Comparison of ENCODE assay signal across 8 mouse cellular contexts in the genomic region with DNA sequence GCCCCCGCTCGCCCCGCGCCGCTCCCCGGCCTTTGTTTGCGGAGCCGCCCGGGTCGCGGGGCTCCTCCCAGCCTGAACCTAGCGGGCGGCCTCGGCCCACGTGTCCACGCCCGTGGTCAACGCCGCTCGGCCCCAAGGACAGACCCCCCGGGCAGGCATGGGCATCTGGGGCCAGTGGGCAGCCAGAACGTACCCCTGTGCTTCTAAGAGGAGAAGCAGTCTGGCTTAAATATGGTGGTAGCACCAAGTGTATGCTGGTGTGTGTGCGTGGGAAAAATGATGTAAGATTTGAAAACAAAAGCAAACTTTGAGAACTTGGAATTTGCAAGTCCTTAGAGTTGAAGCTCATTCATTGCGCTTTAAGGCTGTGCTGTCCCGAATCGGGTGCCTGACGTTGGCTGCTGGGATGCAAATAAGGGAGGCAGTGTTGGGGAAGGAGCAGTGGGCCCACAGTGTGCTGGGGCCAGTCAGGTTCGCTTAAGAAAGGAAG. TPM values are rescaled to one million over a fixed set of nuclear protein-coding genes. Genes with fewer than 3 reads are reported as not detected.
DNase-seq lines count a peak whose midpoint lies in the region; ATAC-seq and TF ChIP-seq lines count a peak whose summit lies in the region.

No protein-coding gene starts in this region.

- H3K4me1 ChIP-seq in hindbrain, embryonic 10.5 days (replicated peaks), result peaks cover 46% of the 10 kb centered on the region
- peaks cover 31 to 44% of the 10 kb centered on the region in 2 experiments for H3K4me1 ChIP-seq in liver, embryonic 14.5 days (replicated peaks; ENCODE audit: control insufficient read depth in 2 of 2, insufficient read depth in 2 of 2, low read length in 1 of 2)
- H3K4me1 ChIP-seq in neural tube, embryonic 15.5 days, result peaks cover 33% of the 10 kb centered on the region

- H3K4me3 ChIP-seq in hindbrain, embryonic 10.5 days, result peak overlapping the region; percentile 96
- H3K4me3 ChIP-seq in liver, embryonic 14.5 days (ENCODE audit: insufficient read depth in 1 of 2, low read depth in 2 of 2, low read length in 2 of 2), result peak overlapping the region; percentile 72 to 89
- peak overlapping the region; percentile 98 for H3K4me3 ChIP-seq in neural tube, embryonic 15.5 days (replicated peaks)

- peak overlapping the region; percentile 76 for H3K4me2 ChIP-seq in liver, embryonic 14.5 days (ENCODE audit: low read depth)
- H3K4me2 ChIP-seq in neural tube, embryonic 15.5 days, result peak overlapping the region; percentile 71

- TF ChIP-seq EP300 in liver, embryonic 14.5 days (IDR thresholded peaks at IDR 0.05; ENCODE audit: low read depth), result no peak

- DNase-seq in embryo, embryonic 10 days (ENCODE audit: low spot score), result peak; percentile 59
- DNase-seq in embryo, embryonic 9.5 days (ENCODE audit: extremely low spot score), result no peak
- DNase-seq in 3T3-L1 (ENCODE audit: low read depth, low spot score) (peak; percentile 64), adipocyte (ENCODE audit: low spot score) (peak; percentile 45)
- no peak for DNase-seq in hindbrain, embryonic 10.5 days (ENCODE audit: low spot score)
- no peak for DNase-seq in liver, embryonic 14.5 days (ENCODE audit: low read depth in 3 of 3, low spot score in 3 of 3)
- DNase-seq in c-Kit-positive CD71-positive TER-119-positive erythroid progenitor cells, embryonic 14.5 days (ENCODE audit: low spot score), result no peak

- H3K27ac ChIP-seq in hindbrain, embryonic 10.5 days, result peak overlapping the region; percentile 97
- no peak overlapping the region for H3K27ac ChIP-seq in liver, embryonic 14.5 days
- H3K27ac ChIP-seq in neural tube, embryonic 15.5 days (replicated peaks), result peak overlapping the region; percentile 84

- H3K9me3 ChIP-seq in hindbrain, embryonic 10.5 days, result peaks cover 4% of the 10 kb centered on the region; the same call in 1 of the 2 replicates
- H3K9me3 ChIP-seq in liver, embryonic 14.5 days (ENCODE audit: control insufficient read depth, low read length), result no peaks in the 10 kb centered on the region
- H3K9me3 ChIP-seq in neural tube, embryonic 15.5 days (replicated peaks), result no peaks in the 10 kb centered on the region

- H3K9ac ChIP-seq in liver, embryonic 14.5 days (replicated peaks), result peak overlapping the region; percentile 74
- H3K9ac ChIP-seq in neural tube, embryonic 15.5 days (replicated peaks), result peak overlapping the region; percentile 91

- ATAC-seq in liver, embryonic 14.5 days (ENCODE audit: insufficient read depth), result peak; percentile 38
- ATAC-seq in neural tube, embryonic 15.5 days (ENCODE audit: low FRiP score), result peak; percentile 18; the same call in 1 of the 2 replicates

- H3K27me3 ChIP-seq in hindbrain, embryonic 10.5 days (ENCODE audit: insufficient read depth, poor library complexity, severe bottlenecking), result no peaks in the 10 kb centered on the region
- no peaks in the 10 kb centered on the region for H3K27me3 ChIP-seq in liver, embryonic 14.5 days (ENCODE audit: control insufficient read depth, insufficient read depth, low read length)
- H3K27me3 ChIP-seq in neural tube, embryonic 15.5 days (replicated peaks), result no peaks in the 10 kb centered on the region

- peaks cover 12% of the 10 kb centered on the region for H3K36me3 ChIP-seq in hindbrain, embryonic 10.5 days
- H3K36me3 ChIP-seq in liver, embryonic 14.5 days (replicated peaks; ENCODE audit: control insufficient read depth, insufficient read depth, low read depth), result no peaks in the 10 kb centered on the region
- 0 out of 2 replicates have a peak, but pooled peaks cover 3% of the 10 kb centered on the region for H3K36me3 ChIP-seq in neural tube, embryonic 15.5 days

- WGBS in hindbrain, embryonic 10.5 days, result under 1% methylated on average over 28 of the region's 28 CpGs
- WGBS in liver, embryonic 14.5 days (ENCODE audit: insufficient replicate concordance), result under 1% methylated on average over 28 of the region's 28 CpGs
- WGBS in neural tube, embryonic 15.5 days, result under 1% methylated on average over 28 of the region's 28 CpGs

- TF ChIP-seq CTCF in liver, embryonic 14.5 days (IDR thresholded peaks at IDR 0.05; ENCODE audit: low read depth), result no peak

RNA-seq across cellular contexts. Expression of a gene that starts 0.5 kb away (rescaled TPM):
- polyA plus RNA-seq in hindbrain, embryonic 10.5 days (2016; fragmentation: Nextera tagmentation; extraction: Ambion mirVana), result 34.0 and 38.3 TPM in 2 replicates
- polyA plus RNA-seq in liver, embryonic 14.5 days (2012; rRNA removed), result 3.7 and 4.6 TPM in 2 replicates
- polyA plus RNA-seq in liver, embryonic 14.5 days (2014; fragmentation: Nextera tagmentation; extraction: Ambion mirVana), result 6.7 and 7.1 TPM in 2 replicates
- 24.1 and 26.1 TPM in 2 replicates for polyA plus RNA-seq in neural tube, embryonic 15.5 days (2015; fragmentation: Nextera tagmentation; extraction: Ambion mirVana)

Comparison
In these comparisons a context has a peak if more than half of its experiments do, and no peak if none do; other contexts are left out.
1. DNase-seq: peak in embryo, embryonic 10 days (single experiment), 3T3-L1 (single experiment) and adipocyte (single experiment); none in embryo, embryonic 9.5 days (single experiment), hindbrain, embryonic 10.5 days (single experiment), liver, embryonic 14.5 days (0 of 3) and c-Kit-positive CD71-positive TER-119-positive erythroid progenitor cells, embryonic 14.5 days (single experiment).
2. Peak in every context shown above with its lines, with median percentiles within 50 percentile points of each other: H3K4me3 ChIP-seq.